Mouse (Mus musculus) spleen, adult 2 months (tissue): Measurements from ENCODE around the gene Ifnar2.

Experiments
- CTCF ChIP-seq: fragments of 200-500 bp; IDR thresholded peaks from 2 replicates; pipeline ENCODE4 v1.5.1; 2011; ENCODE audit warnings: mild to moderate bottlenecking, inconsistent platforms; ENCODE audit not compliant: insufficient read depth, insufficient read length, insufficient replicate concordance; ENCODE audit errors: extremely low read depth
- POLR2A ChIP-seq: fragments of 200-500 bp; IDR thresholded peaks from 2 replicates; pipeline ENCODE4 v1.6.1; 2011; ENCODE audit warnings: low read depth, low read length, inconsistent platforms

GRCm38 (mm10) chr16:91427461-91427860 is 54.9 kb downstream of the Ifnar2 start:
- TF ChIP-seq CTCF (no peak), POLR2A (no peak)
